Mouse (Mus musculus) heart, embryonic 16.5 days (tissue): ENCODE results near the gene Mrpl51. TPM values are rescaled to one million over a fixed set of nuclear protein-coding genes. Genes with fewer than 3 reads are reported as not detected.

ENCODE experiments used
- ATAC-seq: fragments of 200-750 bp; cut with Nextera tagmentation; replicated peaks from 2 replicates; pipeline ENCODE4 v1.8.0; 2017; ENCODE audit warnings: moderate number of reproducible peaks; ENCODE audit not compliant: insufficient read depth, low FRiP score; ENCODE audit errors: extremely low read depth
- H3K27ac ChIP-seq: fragments of 300-500 bp; sonication (generic); 2 replicates; pipeline ENCODE4 v1.5.1; 2014; ENCODE audit warnings: mild to moderate bottlenecking, low read length, control low read depth, moderate library complexity
- H3K27me3 ChIP-seq: fragments of 300-500 bp; sonication (generic); 2 replicates; pipeline ENCODE4 v1.6.1; 2014; ENCODE audit warnings: low read length, mixed read lengths; ENCODE audit not compliant: control insufficient read depth, insufficient read depth
- H3K36me3 ChIP-seq: fragments of 300-500 bp; sonication (generic); 2 replicates; pipeline ENCODE4 v1.6.1; 2014; ENCODE audit not compliant: control insufficient read depth, insufficient read depth
- H3K4me1 ChIP-seq: fragments of 300-500 bp; sonication (generic); 2 replicates; pipeline ENCODE4 v1.6.1; 2014; ENCODE audit warnings: low read length, mixed read lengths; ENCODE audit not compliant: control insufficient read depth, insufficient read depth
- H3K4me2 ChIP-seq: fragments of 300-500 bp; sonication (generic); 2 replicates; pipeline ENCODE4 v1.6.1; 2014; ENCODE audit warnings: low read depth, mild to moderate bottlenecking, control low read depth, low read length
- H3K4me3 ChIP-seq: fragments of 300-500 bp; sonication (generic); 2 replicates; pipeline ENCODE4 v1.5.1; 2014; ENCODE audit warnings: mild to moderate bottlenecking, control low read depth, low read length
- H3K9ac ChIP-seq: fragments of 300-500 bp; sonication (generic); 2 replicates; pipeline ENCODE4 v1.6.1; 2014; ENCODE audit warnings: low read length, control low read depth
- H3K9me3 ChIP-seq: fragments of 300-500 bp; sonication (generic); replicated peaks from 2 replicates; pipeline ENCODE4 v1.6.1; 2016; ENCODE audit warnings: low read length; ENCODE audit not compliant: control insufficient read depth
- WGBS: fragments of 180-500 bp; shearing (Covaris S2); extraction: QIAGEN DNeasy Blood & Tissue Kit; methylation state at CpG from one replicate; pipeline ENCODE4 v1.1.7; 2014; 5-methylcytosine and 5-hydroxymethylcytosine counted together
- polyA plus RNA-seq: library from polyadenylated mRNA; unstranded; fragments of >200 nt; fragmentation: Nextera tagmentation; extraction: Ambion mirVana; gene quantifications from 2 replicates; pipeline ENCODE4 v1.2.1, GENCODE M21; 2015

Gene Mrpl51
- polyA plus RNA-seq, 1 experiment from 2014 or later = 281 TPM

- Histone ChIP-seq H3K27me3 (no peaks in the 10 kb centered on the region), H3K27ac (peak overlapping the region; percentile 95), H3K9me3 (no peaks in the 10 kb centered on the region), H3K4me2 (peak overlapping the region; percentile 79), H3K9ac (peak overlapping the region; percentile 74), H3K4me3 (peak overlapping the region; percentile 26), H3K4me1 (peaks cover 47% of the 10 kb centered on the region), H3K36me3 (peaks cover 10% of the 10 kb centered on the region)
- 25% methylated on average over 18 of the region's 18 CpGs for WGBS
- peak; percentile 81 for ATAC-seq
Observed at GRCm38 (mm10) chr6:125148251-125148925, 43.2 kb upstream of the Mrpl51 start.

- WGBS = 39% methylated on average over 16 of the region's 16 CpGs
- Histone ChIP-seq H3K4me2 (peak overlapping the region; percentile 79), H3K36me3 (peaks cover 11% of the 10 kb centered on the region), H3K27me3 (no peaks in the 10 kb centered on the region), H3K9me3 (no peaks in the 10 kb centered on the region), H3K27ac (peak overlapping the region; percentile 95), H3K9ac (peak overlapping the region; percentile 74), H3K4me1 (peaks cover 47% of the 10 kb centered on the region), H3K4me3 (peak overlapping the region; percentile 26)
- no peak; the same call in 1 of the 2 replicates for ATAC-seq
Observed at GRCm38 (mm10) chr6:125148926-125149568, 42.6 kb upstream of the Mrpl51 start.

- ATAC-seq = no peak
- 63% methylated on average over 7 of the region's 7 CpGs for WGBS
- Histone ChIP-seq H3K4me1 (peaks cover 46% of the 10 kb centered on the region), H3K9ac (peak overlapping the region; percentile 74), H3K9me3 (no peaks in the 10 kb centered on the region), H3K27me3 (no peaks in the 10 kb centered on the region), H3K4me2 (peak overlapping the region; percentile 79), H3K27ac (peak overlapping the region; percentile 95), H3K4me3 (peak overlapping the region; percentile 15; the same call in 1 of the 2 replicates), H3K36me3 (peaks cover 7% of the 10 kb centered on the region)
Observed at GRCm38 (mm10) chr6:125149569-125149950, 42.0 kb upstream of the Mrpl51 start.

- Histone ChIP-seq H3K9me3 (no peaks in the 10 kb centered on the region), H3K4me2 (no peak overlapping the region), H3K4me1 (peaks cover 25% of the 10 kb centered on the region), H3K27ac (no peak overlapping the region), H3K36me3 (peaks cover 9% of the 10 kb centered on the region), H3K9ac (no peak overlapping the region), H3K27me3 (no peaks in the 10 kb centered on the region), H3K4me3 (no peak overlapping the region)
- no peak for ATAC-seq
- 71% methylated on average over 22 of the region's 22 CpGs for WGBS
Observed at GRCm38 (mm10) chr6:125152212-125153017, 39.2 kb upstream of the Mrpl51 start.

DNA sequence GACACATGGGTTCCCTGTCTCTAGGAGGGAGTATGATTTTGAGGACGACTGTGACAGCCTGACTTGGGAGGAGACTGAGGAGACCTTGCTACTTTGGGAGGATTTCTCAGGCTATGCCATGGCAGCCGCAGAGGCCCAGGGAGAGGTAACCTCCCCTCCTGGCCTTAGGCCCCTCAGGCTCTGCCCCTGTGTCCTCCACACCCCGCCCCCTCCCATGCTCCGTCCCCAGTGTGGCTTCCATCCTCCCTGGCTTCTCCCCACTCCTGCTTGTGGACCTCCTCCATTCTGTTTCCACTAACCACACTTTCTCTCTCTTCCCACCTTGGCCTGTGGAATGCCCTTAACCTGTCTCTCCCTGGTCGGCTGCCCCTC is 38.6 kb upstream of the Mrpl51 start:
- no peak overlapping the region for H3K9ac ChIP-seq
- no peak overlapping the region for H3K4me3 ChIP-seq
- 87% methylated on average over 5 of the region's 5 CpGs for WGBS
- H3K4me1 ChIP-seq = peaks cover 19% of the 10 kb centered on the region
- no peaks in the 10 kb centered on the region for H3K27me3 ChIP-seq
- H3K27ac ChIP-seq = no peak overlapping the region
- peaks cover 12% of the 10 kb centered on the region for H3K36me3 ChIP-seq
- no peak for ATAC-seq
- H3K4me2 ChIP-seq = no peak overlapping the region
- H3K9me3 ChIP-seq = no peaks in the 10 kb centered on the region

DNA sequence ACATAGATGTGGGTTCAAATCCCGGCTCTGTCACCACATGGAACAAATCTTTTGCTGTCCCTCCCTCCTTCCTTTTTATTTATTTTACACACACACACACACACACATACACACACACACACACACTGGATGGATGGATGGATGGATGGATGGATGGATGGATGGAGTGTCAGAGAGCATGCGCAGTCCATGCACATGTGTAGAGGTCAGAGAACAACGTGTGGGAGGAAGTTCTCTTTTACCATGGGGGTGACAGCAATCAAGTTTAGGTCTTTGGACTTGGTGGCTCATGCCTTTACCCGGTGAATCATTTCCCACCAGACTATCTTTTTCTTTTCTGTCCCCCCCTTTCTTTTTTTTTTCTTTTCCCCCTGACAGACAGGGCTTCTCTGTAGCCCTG is 37.9 kb upstream of the Mrpl51 start:
- Histone ChIP-seq H3K9me3 (no peaks in the 10 kb centered on the region), H3K4me2 (no peak overlapping the region), H3K4me3 (no peak overlapping the region), H3K9ac (no peak overlapping the region), H3K27ac (no peak overlapping the region), H3K4me1 (peaks cover 12% of the 10 kb centered on the region), H3K36me3 (peaks cover 12% of the 10 kb centered on the region), H3K27me3 (no peaks in the 10 kb centered on the region)
- no peak for ATAC-seq
- WGBS = 86% methylated on average over 4 of the region's 4 CpGs

DNA sequence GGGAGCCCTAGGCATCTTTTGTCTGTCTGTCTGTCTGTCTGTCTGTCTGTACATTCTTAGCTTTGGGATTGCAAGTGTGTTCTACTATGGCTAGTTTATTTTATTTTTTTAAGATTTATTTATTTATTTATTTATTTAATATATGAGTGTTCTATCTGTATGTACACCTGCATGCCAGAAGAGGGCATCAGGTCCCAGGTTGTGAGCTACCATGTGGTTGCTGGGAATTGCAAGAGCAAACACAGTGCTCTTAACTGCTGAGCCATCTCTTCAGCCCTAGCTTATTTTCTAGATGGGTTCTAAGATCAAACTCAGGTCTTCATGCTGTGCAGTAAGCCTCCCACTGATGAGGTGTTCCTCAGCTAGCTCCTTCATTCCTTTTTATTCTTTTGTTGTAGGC is 37.1 kb upstream of the Mrpl51 start:
- Histone ChIP-seq H3K36me3 (peaks cover 20% of the 10 kb centered on the region), H3K27me3 (no peaks in the 10 kb centered on the region)
- no peak for ATAC-seq

DNA sequence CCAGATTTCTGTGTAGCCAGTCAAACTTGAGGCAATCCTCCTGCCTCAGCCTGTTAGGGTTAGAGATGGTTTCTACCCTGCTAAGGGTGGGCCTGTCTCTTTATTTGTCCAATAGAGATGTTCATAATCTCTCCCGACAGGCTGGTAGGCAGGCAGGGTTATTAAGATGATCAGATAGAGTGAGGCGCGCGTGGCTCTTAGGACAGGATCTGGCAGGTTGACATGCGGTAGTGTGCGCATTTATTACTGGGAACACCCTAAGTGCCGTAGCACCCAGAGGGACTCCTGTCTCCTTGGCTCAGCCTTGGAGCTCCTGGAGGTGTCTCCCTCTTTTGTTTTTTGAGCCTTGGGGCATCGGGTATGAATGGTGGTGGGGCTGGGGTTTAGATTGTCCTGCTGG is 36.3 kb upstream of the Mrpl51 start:
- H3K4me2 ChIP-seq = no peak overlapping the region
- WGBS = 91% methylated on average over 8 of the region's 8 CpGs
- no peak overlapping the region for H3K4me3 ChIP-seq
- H3K36me3 ChIP-seq = peaks cover 21% of the 10 kb centered on the region
- H3K27me3 ChIP-seq = no peaks in the 10 kb centered on the region
- H3K9ac ChIP-seq = no peak overlapping the region
- no peaks in the 10 kb centered on the region for H3K4me1 ChIP-seq
- H3K27ac ChIP-seq = no peak overlapping the region
- no peaks in the 10 kb centered on the region for H3K9me3 ChIP-seq
- ATAC-seq = no peak

More for the DNA sequence above, 37.1 kb upstream of the Mrpl51 start:
- no peaks in the 10 kb centered on the region for H3K9me3 ChIP-seq
- H3K4me1 ChIP-seq = peaks cover 4% of the 10 kb centered on the region
- H3K4me3 ChIP-seq = no peak overlapping the region
- no peak overlapping the region for H3K9ac ChIP-seq
- H3K4me2 ChIP-seq = no peak overlapping the region
- no peak overlapping the region for H3K27ac ChIP-seq

DNA sequence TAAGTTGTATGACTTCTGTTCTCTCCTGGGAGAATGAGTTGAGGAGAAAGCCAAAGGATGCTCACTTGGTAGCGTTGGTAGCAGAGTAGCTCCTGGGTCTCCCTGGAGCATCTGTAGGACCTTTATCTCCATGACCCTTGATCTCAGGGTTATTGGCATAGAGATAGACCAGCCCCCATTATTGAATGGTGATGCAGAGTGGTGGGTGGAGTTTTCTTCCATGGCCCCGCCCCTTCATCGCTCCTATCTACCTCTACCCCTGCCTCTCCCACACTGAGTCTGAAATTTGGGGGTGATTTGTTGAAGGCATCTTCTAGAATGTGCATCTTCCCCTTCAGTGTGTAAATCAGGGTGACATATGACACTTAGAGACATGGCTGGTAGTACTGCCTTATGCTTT is 35.1 kb upstream of the Mrpl51 start:
- no peak overlapping the region for H3K27ac ChIP-seq
- H3K4me2 ChIP-seq = no peak overlapping the region
- H3K9ac ChIP-seq = no peak overlapping the region
- no peaks in the 10 kb centered on the region for H3K27me3 ChIP-seq
- peaks cover 8% of the 10 kb centered on the region; the same call in 1 of the 2 replicates for H3K4me1 ChIP-seq
- H3K36me3 ChIP-seq = peaks cover 24% of the 10 kb centered on the region
- H3K9me3 ChIP-seq = no peaks in the 10 kb centered on the region
- ATAC-seq = no peak
- 80% methylated on average over 3 of the region's 3 CpGs for WGBS
- H3K4me3 ChIP-seq = no peak overlapping the region
